Mouse (Mus musculus): Measurements from ENCODE around the gene Hes6. TPM values are rescaled to one million over a fixed set of nuclear protein-coding genes. Genes with fewer than 3 reads are reported as not detected.

Hes6 gene
- polyA plus RNA-seq, 1 experiment from 2014 or later: 56.4 TPM

DNA sequence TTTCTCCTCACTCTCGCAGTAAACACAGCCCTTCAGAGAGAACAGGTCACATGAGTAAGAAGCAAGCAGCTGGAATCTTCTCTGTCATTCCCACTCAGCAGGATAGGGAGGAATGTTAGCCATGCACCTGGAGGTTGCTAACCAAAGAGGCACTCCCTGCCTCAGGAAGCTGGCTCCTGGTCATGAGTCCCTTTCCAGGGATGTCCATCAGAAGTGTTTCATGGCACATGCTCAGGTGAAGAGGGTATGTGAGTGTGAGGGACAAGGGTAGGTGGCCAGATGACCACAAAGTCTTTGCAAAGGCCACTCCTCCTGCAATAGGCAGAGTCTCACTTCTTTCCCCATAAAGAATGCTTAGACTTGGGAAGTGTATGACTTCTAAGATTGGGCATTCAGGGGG lies 4.2 kb upstream of the Hes6 start:
- Histone ChIP-seq H3K4me2 (no peak overlapping the region), H3K9me3 (ENCODE audit: low read depth, low read length) (no peaks in the 10 kb centered on the region), H3K9ac (no peak overlapping the region), H3K27ac (ENCODE audit: low read depth) (no peak overlapping the region), H3K4me1 (ENCODE audit: insufficient read depth) (peaks cover 8% of the 10 kb centered on the region), H3K36me3 (ENCODE audit: insufficient read depth) (peaks cover 22% of the 10 kb centered on the region), H3K4me3 (ENCODE audit: low read depth, low read length) (no peak overlapping the region), H3K27me3 (ENCODE audit: insufficient read depth, low read length) (no peaks in the 10 kb centered on the region)
- 64% methylated on average over 1 of the region's 1 CpGs for WGBS
- TF ChIP-seq CTCF (IDR thresholded peaks at IDR 0.05; ENCODE audit: low read depth): no peak
- ATAC-seq (ENCODE audit: insufficient read depth) (no peak), DNase-seq (no peak)

DNA sequence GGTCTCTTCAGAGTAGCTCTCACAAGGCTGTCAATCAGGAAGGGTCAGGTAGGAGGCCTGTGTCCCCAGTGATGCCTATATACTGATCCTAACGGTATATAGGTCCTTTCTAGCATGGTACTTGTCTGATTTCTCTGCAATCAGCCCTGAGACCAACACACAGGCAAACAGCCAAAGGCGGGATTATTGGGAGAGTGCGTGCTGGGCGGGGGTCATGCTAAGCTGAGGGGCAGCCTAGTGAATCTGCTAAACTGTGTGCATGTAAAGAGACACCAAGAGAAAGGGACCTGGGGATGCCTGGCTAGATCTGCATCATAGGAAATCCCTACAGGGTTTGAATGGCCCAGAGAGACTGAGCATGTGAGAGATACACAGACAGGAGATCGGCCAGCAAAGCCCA lies 1.5 kb upstream of the Hes6 start:
- no peak overlapping the region for H3K4me3 ChIP-seq (ENCODE audit: low read depth, low read length)
- no peak for ATAC-seq (ENCODE audit: insufficient read depth)
- H3K9ac ChIP-seq: peak overlapping the region; percentile 56
- H3K4me2 ChIP-seq: no peak overlapping the region
- no peak for DNase-seq
- no peaks in the 10 kb centered on the region for H3K27me3 ChIP-seq (ENCODE audit: insufficient read depth, low read length)
- WGBS: 82% methylated on average over 5 of the region's 5 CpGs
- no peak for TF ChIP-seq CTCF (IDR thresholded peaks at IDR 0.05; ENCODE audit: low read depth)
- no peaks in the 10 kb centered on the region for H3K9me3 ChIP-seq (ENCODE audit: low read depth, low read length)
- peak overlapping the region; percentile 85; the same call in 1 of the 2 replicates for H3K27ac ChIP-seq (ENCODE audit: low read depth)
- peaks cover 18% of the 10 kb centered on the region for H3K4me1 ChIP-seq (ENCODE audit: insufficient read depth)
- peaks cover 17% of the 10 kb centered on the region for H3K36me3 ChIP-seq (ENCODE audit: insufficient read depth)

DNA sequence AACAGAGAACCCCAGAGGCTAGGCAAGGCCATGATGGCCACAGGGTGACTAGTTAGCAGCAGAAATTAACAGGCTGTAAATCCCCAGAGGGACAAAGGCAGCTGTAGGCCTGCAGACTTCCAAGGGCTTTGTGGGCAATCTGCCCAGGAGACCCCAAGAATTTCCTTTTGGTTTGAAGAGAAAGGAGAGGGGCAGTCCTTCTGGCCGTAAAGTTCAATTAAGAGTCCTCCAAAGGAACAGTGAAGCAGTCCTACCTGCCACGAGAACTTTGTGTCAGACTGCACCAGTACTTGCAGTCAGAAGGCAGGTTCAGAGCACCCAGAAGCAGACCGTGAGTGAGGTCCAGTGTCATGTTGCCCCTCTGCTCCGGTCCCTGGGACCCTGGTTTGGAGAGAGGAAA lies 1.1 kb upstream of the Hes6 start:
- H3K4me2 ChIP-seq: peak overlapping the region; percentile 98
- no peaks in the 10 kb centered on the region for H3K9me3 ChIP-seq (ENCODE audit: low read depth, low read length)
- H3K27me3 ChIP-seq (ENCODE audit: insufficient read depth, low read length): no peaks in the 10 kb centered on the region
- WGBS: 59% methylated on average over 4 of the region's 4 CpGs
- H3K4me1 ChIP-seq (ENCODE audit: insufficient read depth): peaks cover 18% of the 10 kb centered on the region
- TF ChIP-seq CTCF (IDR thresholded peaks at IDR 0.05; ENCODE audit: low read depth): no peak
- peak; percentile 43 for DNase-seq
- H3K27ac ChIP-seq (ENCODE audit: low read depth): peak overlapping the region; percentile 85
- no peak for ATAC-seq (ENCODE audit: insufficient read depth)
- no peak overlapping the region for H3K4me3 ChIP-seq (ENCODE audit: low read depth, low read length)
- peaks cover 16% of the 10 kb centered on the region for H3K36me3 ChIP-seq (ENCODE audit: insufficient read depth)
- peak overlapping the region; percentile 56 for H3K9ac ChIP-seq

DNA sequence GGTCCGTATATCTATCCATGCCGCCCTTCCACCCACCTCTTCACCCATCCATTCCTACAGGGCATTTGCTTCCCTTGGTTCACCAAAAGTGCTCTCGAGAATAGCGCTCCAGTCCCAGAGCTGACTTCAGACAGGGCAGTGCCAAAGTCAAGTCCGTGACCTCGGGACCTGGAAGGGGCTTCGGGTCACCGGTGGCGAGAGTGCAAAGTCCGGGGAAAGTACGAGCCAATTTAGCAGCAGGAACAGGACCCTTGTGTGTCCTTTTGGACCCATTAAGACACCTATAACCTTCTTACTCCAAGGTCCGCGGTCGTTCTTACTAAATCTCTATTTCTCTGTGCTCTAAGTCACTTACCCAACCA lies 321 bp downstream of the Hes6 start:
- H3K27me3 ChIP-seq (ENCODE audit: insufficient read depth, low read length): no peaks in the 10 kb centered on the region

DNA sequence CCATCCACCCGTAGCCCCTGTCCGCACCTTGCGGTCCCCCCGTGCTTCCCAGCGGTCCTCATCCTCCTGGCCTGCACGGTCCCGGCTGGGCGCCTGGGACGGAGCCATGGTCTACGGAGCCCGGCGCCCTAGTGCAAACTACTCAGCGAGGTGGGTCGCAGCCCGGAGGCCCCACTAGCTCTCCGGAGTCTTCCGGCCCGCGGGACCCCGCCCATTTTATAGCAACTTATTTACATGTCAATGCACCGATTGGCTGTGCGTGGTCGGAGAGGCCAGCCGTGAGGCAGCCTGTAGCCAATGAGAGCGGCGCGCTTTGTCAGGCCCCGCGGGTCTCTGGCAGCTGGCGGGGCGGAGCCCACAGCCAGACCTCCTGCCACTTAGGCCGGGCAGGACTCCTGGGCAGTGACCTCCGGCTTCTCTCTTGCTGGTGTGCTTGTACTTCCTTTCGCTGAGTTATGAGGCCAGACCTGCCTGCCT lies 770 bp downstream of the Hes6 start:
- Histone ChIP-seq H3K9me3 (ENCODE audit: low read depth, low read length) (no peaks in the 10 kb centered on the region), H3K27me3 (ENCODE audit: insufficient read depth, low read length) (no peaks in the 10 kb centered on the region), H3K27ac (ENCODE audit: low read depth) (peak overlapping the region; percentile 85), H3K4me2 (peak overlapping the region; percentile 98), H3K36me3 (ENCODE audit: insufficient read depth) (peaks cover 16% of the 10 kb centered on the region), H3K4me1 (ENCODE audit: insufficient read depth) (peaks cover 18% of the 10 kb centered on the region), H3K9ac (peak overlapping the region; percentile 80), H3K4me3 (ENCODE audit: low read depth, low read length) (peak overlapping the region; percentile 74)
- no peak for TF ChIP-seq CTCF (IDR thresholded peaks at IDR 0.05; ENCODE audit: low read depth)
- 0% methylated on average over 34 of the region's 34 CpGs for WGBS
- peak; percentile 98 for DNase-seq
- peak; percentile 96 for ATAC-seq (ENCODE audit: insufficient read depth)

More for the DNA sequence above, 321 bp downstream of the Hes6 start:
- Histone ChIP-seq H3K4me2 (peak overlapping the region; percentile 98), H3K4me1 (ENCODE audit: insufficient read depth) (peaks cover 18% of the 10 kb centered on the region), H3K4me3 (ENCODE audit: low read depth, low read length) (peak overlapping the region; percentile 74), H3K36me3 (ENCODE audit: insufficient read depth) (peaks cover 16% of the 10 kb centered on the region), H3K27ac (ENCODE audit: low read depth) (peak overlapping the region; percentile 85), H3K9me3 (ENCODE audit: low read depth, low read length) (no peaks in the 10 kb centered on the region), H3K9ac (peak overlapping the region; percentile 56)
- TF ChIP-seq CTCF (IDR thresholded peaks at IDR 0.05; ENCODE audit: low read depth): no peak
- 0% methylated on average over 14 of the region's 14 CpGs for WGBS
- no peak; the same call in 1 of the 2 replicates for ATAC-seq (ENCODE audit: insufficient read depth)
- DNase-seq: no peak

DNA sequence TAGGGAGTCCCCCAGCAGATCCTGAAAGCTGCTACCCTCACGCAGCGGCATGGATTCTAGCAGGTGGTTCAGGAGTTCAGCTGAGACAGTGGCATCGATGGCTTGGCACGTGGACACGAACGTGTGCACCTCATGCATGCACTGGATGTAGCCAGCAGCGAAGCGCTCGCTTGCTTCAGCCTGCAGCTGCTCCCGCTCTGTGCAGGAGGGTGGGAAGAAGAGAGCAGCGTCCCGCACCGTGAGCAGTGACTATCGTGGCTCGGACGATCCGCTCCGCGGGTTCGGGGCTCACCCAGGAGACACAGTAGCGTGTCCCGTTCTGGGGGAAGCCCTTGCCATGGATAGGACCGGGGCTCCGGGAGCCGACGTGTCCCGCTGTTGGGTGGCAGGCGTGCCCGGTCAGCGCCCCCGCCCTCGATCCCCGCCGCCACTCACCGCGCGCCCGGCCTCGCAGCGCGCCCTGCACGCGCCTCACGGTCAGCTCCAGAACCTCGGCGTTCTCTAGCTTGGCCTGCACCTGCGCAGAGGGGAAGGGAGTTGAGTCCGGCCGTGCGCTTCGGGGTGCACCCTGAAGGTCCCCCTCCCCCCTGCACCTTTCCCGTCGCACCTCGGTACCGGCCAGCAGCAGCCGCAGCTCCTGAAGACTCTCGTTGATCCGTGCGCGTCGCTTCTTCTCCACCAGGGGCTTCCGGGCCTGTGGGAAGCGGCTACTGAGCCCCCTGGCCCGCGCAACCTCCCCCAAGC lies 1.4 kb downstream of the Hes6 start:
- TF ChIP-seq CTCF (IDR thresholded peaks at IDR 0.05; ENCODE audit: low read depth): peak; percentile 57
- Histone ChIP-seq H3K4me2 (peak overlapping the region; percentile 98), H3K4me3 (ENCODE audit: low read depth, low read length) (peak overlapping the region; percentile 74), H3K4me1 (ENCODE audit: insufficient read depth) (peaks cover 18% of the 10 kb centered on the region), H3K9me3 (ENCODE audit: low read depth, low read length) (no peaks in the 10 kb centered on the region), H3K36me3 (ENCODE audit: insufficient read depth) (peaks cover 10% of the 10 kb centered on the region), H3K27me3 (ENCODE audit: insufficient read depth, low read length) (no peaks in the 10 kb centered on the region), H3K9ac (peak overlapping the region; percentile 80), H3K27ac (ENCODE audit: low read depth) (peak overlapping the region; percentile 80)
- ATAC-seq (ENCODE audit: insufficient read depth): no peak; the same call in 1 of the 2 replicates
- 3% methylated on average over 63 of the region's 65 CpGs for WGBS
- DNase-seq: peak; percentile 20

DNA sequence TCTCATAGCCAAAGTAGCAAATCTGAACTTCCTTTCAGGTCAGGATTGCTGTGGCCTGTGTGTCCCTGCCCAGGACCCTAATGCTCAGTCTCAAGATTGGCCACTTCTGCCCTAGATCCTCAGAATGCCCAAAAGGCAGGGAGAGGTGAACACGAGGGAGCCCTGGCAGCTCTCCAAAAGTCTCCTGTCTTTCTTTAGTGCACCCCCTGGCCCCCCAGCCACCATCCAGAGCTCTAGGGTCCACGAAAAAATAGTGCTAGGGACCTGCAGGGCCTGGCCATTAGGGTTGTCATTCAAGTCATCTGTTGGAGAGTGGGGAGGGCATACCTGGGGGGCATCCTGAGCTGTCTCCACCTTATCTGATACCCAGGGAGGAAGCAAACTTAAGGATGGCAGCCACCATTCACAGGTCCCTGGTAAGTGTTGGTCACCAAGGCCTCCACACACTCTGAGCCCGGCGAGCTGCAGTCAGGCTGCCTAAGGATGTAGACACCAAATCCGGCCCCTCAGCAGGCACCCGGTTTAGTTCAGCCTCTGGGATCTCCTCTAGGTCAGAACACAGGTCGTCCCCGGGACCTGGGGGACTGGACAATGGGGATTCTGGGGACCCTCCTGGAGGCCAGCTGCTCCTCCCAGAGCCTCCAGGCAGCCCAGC lies 2.1 kb downstream of the Hes6 start:
- Histone ChIP-seq H3K4me3 (ENCODE audit: low read depth, low read length) (peak overlapping the region; percentile 74), H3K9me3 (ENCODE audit: low read depth, low read length) (no peaks in the 10 kb centered on the region), H3K27me3 (ENCODE audit: insufficient read depth, low read length) (no peaks in the 10 kb centered on the region), H3K36me3 (ENCODE audit: insufficient read depth) (0 out of 2 replicates have a peak, but pooled peaks cover 3% of the 10 kb centered on the region), H3K9ac (peak overlapping the region; percentile 80), H3K27ac (ENCODE audit: low read depth) (no peak overlapping the region), H3K4me2 (peak overlapping the region; percentile 98), H3K4me1 (ENCODE audit: insufficient read depth) (peaks cover 18% of the 10 kb centered on the region)
- no peak for DNase-seq
- ATAC-seq (ENCODE audit: insufficient read depth): no peak
- 65% methylated on average over 8 of the region's 8 CpGs for WGBS
- TF ChIP-seq CTCF (IDR thresholded peaks at IDR 0.05; ENCODE audit: low read depth): no peak
